Mouse (Mus musculus): ENCODE results near the gene Unc5c. TPM values are rescaled to one million over a fixed set of nuclear protein-coding genes. Genes with fewer than 3 reads are reported as not detected.

The Unc5c gene
- polyA plus RNA-seq (2016; fragmentation: Nextera tagmentation; extraction: Ambion mirVana) = 5.2 and 9.3 TPM in 2 replicates

DNA sequence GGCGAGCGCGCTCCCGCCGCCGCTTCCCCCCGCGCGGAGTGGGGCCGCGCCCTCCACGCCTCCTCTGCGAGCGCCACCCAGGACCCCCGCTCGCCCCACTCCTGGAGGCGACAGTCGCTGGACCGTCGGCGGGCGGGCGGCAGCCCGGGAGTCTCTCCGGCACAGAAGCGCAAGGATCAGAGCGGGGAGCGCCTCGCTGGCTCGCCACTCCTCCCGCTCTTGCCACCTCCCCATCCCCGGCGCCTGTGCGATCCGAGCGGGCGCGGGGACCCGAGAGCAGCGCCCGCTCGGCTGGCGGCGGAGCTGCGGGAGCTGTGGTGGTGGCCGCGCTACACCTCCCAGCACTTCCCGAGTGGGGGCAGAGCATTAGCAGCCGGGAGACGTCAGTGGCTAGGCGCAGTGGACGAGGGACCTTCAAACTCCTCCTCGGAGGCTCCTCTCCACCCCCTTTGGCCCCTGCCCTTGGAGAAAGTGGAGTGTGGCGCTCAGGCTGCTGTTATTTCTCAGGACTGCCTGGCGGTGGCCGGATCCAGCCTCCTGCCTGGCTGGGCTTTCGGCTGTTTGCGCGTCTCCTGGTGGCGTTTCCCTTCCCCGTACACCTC lies at the start of gene Unc5c:
Gene Unc5c (plus strand): TSS at position 113 of the 602 bp plus-strand sequence.
- peaks cover 29% of the 10 kb centered on the region for H3K4me1 ChIP-seq
- under 1% methylated on average over 51 of the region's 61 CpGs for WGBS
- H3K36me3 ChIP-seq = no peaks in the 10 kb centered on the region
- DNase-seq (ENCODE audit: low spot score) = peak; percentile 91
- peak within 1 kb of the TSS; percentile 90 for H3K27ac ChIP-seq
- peaks cover 21% of the 10 kb centered on the region for H3K27me3 ChIP-seq (ENCODE audit: insufficient read depth, poor library complexity, severe bottlenecking)
- peak within 1 kb of the TSS; percentile 78 for H3K4me3 ChIP-seq
- H3K9me3 ChIP-seq = no peaks in the 10 kb centered on the region

DNA sequence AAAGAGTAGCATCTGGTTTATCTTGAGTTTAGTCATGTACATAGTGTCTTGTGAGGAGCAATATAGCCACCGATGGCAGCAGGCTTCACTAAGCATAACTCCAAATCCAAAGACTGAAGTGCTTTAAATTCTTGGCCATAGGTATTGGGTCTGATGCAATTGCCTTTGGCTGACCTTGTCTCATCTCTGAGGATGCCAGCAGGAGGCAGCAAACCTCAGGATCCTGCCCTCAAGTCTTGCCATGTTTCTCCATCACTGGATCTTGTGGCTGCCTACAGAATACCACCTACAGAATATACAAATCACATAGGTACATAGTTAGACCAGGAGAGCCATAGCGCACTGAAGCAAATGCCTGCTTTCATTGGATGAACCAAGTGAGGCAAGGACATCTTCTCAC lies 7.5 kb upstream of the Unc5c start:
- WGBS = 72% methylated on average over 2 of the region's 2 CpGs
- no peaks in the 10 kb centered on the region for H3K36me3 ChIP-seq
- H3K4me3 ChIP-seq = no peak overlapping the region
- no peaks in the 10 kb centered on the region for H3K4me1 ChIP-seq
- peaks cover 6% of the 10 kb centered on the region; the same call in 1 of the 2 replicates for H3K27me3 ChIP-seq (ENCODE audit: insufficient read depth, poor library complexity, severe bottlenecking)
- H3K27ac ChIP-seq = no peak overlapping the region
- DNase-seq (ENCODE audit: low spot score) = no peak
- H3K9me3 ChIP-seq = no peaks in the 10 kb centered on the region

DNA sequence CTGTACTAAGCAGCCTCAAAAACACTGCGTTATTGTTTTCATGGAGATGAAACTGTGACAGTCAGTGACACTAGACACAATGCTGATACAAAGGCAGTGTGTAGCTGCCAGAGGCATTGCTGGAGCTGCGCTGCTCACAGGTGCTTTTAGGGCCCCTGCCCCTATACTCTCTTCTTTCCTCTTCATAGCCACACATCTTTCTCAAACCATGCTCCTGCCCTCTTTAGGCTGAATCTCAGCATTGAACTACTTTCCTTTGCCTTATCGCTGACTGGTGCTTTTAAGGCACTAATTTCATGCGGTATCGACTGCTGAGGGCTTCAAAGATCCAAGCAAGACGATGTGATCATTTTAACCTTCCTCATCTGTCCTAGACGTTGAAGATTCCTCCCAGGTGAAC lies 2.5 kb upstream of the Unc5c start:
- no peak overlapping the region for H3K27ac ChIP-seq
- no peaks in the 10 kb centered on the region for H3K36me3 ChIP-seq
- no peak for DNase-seq (ENCODE audit: low spot score)
- no peak overlapping the region for H3K4me3 ChIP-seq
- WGBS = 66% methylated on average over 7 of the region's 7 CpGs
- H3K27me3 ChIP-seq (ENCODE audit: insufficient read depth, poor library complexity, severe bottlenecking) = peaks cover 19% of the 10 kb centered on the region
- H3K4me1 ChIP-seq = peaks cover 19% of the 10 kb centered on the region
- H3K9me3 ChIP-seq = no peaks in the 10 kb centered on the region

DNA sequence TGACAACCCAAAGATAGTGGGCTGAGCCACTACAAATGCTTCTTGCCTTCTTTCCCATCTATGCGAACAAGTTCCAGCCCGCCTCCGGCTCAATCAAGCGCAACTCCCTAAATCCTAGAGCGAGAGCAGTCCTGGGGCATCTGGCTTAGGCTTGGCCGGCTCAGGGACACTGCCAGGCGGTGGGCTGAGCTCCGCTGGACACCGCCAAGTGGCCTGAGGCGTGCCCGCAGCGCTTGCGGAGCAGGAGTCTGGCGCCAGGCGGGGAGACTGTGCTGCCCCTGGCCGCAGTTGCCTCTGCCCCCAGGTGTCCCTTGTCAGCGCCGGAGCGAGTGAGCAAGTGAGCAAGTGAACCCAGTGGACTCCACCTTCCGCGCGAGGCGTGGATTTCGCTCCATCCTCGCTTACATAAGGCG lies 319 bp upstream of the Unc5c start:
- peaks cover 29% of the 10 kb centered on the region for H3K4me1 ChIP-seq
- peak; percentile 86 for DNase-seq (ENCODE audit: low spot score)

GRCm38 (mm10) chr3:141466061-141466460 lies 1.0 kb downstream of the Unc5c start:
- no peaks in the 10 kb centered on the region for H3K36me3 ChIP-seq
- H3K9me3 ChIP-seq = no peaks in the 10 kb centered on the region
- WGBS = 1% methylated on average over 20 of the region's 20 CpGs
- peaks cover 21% of the 10 kb centered on the region for H3K27me3 ChIP-seq (ENCODE audit: insufficient read depth, poor library complexity, severe bottlenecking)
- peak; percentile 76 for DNase-seq (ENCODE audit: low spot score)
- peak overlapping the region; percentile 90 for H3K27ac ChIP-seq
- H3K4me1 ChIP-seq = peaks cover 29% of the 10 kb centered on the region
- H3K4me3 ChIP-seq = peak overlapping the region; percentile 78

More for the DNA sequence above, 319 bp upstream of the Unc5c start:
- H3K36me3 ChIP-seq = no peaks in the 10 kb centered on the region
- H3K27me3 ChIP-seq (ENCODE audit: insufficient read depth, poor library complexity, severe bottlenecking) = peaks cover 21% of the 10 kb centered on the region
- H3K27ac ChIP-seq = peak overlapping the region; percentile 90
- H3K4me3 ChIP-seq = peak overlapping the region; percentile 78
- no peaks in the 10 kb centered on the region for H3K9me3 ChIP-seq
- WGBS = under 1% methylated on average over 26 of the region's 26 CpGs

- no peaks in the 10 kb centered on the region for H3K9me3 ChIP-seq
- DNase-seq (ENCODE audit: low spot score) = no peak
- H3K4me3 ChIP-seq = peak overlapping the region; percentile 78
- H3K27ac ChIP-seq = peak overlapping the region; percentile 73
- peaks cover 21% of the 10 kb centered on the region for H3K27me3 ChIP-seq (ENCODE audit: insufficient read depth, poor library complexity, severe bottlenecking)
- H3K36me3 ChIP-seq = no peaks in the 10 kb centered on the region
- peaks cover 29% of the 10 kb centered on the region for H3K4me1 ChIP-seq
- WGBS = 15% methylated on average over 3 of the region's 3 CpGs
These were observed 1.8 kb downstream of the Unc5c start for GRCm38 (mm10) chr3:141466727-141467335.

DNA sequence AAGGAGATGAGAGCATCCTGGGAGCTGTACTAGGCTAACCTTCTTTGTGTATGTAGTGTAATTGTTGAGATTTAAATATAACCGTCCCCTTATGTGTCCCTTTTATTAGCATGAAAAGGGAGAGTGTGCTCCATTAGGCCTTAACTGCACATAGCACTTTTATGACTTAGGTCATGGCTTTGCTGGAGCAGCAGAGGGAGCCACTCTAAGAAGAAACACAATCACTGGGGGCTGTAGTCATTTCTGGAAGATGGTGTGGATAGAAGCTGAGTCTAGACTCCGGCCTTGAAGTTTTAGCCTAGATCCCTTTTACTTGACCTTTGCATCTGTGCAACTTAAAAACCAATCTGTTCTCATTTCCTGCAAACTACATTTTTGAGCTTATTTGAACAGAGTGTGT lies 4.3 kb downstream of the Unc5c start:
- Histone ChIP-seq H3K27ac (no peak overlapping the region), H3K9me3 (no peaks in the 10 kb centered on the region), H3K4me1 (peaks cover 29% of the 10 kb centered on the region), H3K36me3 (no peaks in the 10 kb centered on the region), H3K4me3 (no peak overlapping the region), H3K27me3 (ENCODE audit: insufficient read depth, poor library complexity, severe bottlenecking) (0 out of 2 replicates have a peak, but pooled peaks cover 5% of the 10 kb centered on the region)
- no peak for DNase-seq (ENCODE audit: low spot score)
- WGBS = 68% methylated on average over 2 of the region's 2 CpGs

DNA sequence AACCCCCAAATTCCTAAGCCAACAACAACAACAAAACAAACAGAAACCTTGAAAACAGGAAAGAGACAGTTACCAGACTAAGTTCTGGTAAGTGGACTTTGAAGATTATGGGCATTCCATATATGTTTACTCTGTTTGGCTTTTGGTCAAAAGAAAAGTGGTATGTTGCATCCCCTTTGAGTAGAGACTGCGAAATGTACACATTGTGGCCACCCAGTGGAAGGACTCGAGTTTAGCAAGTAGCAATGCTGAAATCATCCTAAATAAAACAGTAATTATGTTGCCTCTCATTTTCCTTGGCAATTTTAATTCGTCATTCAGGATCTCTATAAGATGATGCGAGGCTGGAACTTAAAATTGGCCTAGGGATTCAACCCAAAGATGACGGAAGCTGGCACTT lies 8.2 kb downstream of the Unc5c start:
- DNase-seq (ENCODE audit: low spot score) = no peak

GRCm38 (mm10) chr3:141475389-141475788 lies 10.4 kb downstream of the Unc5c start:
- 84% methylated on average over 5 of the region's 5 CpGs for WGBS

More for the DNA sequence above, 8.2 kb downstream of the Unc5c start:
- Histone ChIP-seq H3K36me3 (no peaks in the 10 kb centered on the region), H3K27me3 (ENCODE audit: insufficient read depth, poor library complexity, severe bottlenecking) (no peaks in the 10 kb centered on the region), H3K4me3 (no peak overlapping the region), H3K4me1 (peaks cover 15% of the 10 kb centered on the region; the same call in 1 of the 2 replicates), H3K9me3 (no peaks in the 10 kb centered on the region), H3K27ac (no peak overlapping the region)
- WGBS = 66% methylated on average over 5 of the region's 5 CpGs

GRCm38 (mm10) chr3:141475919-141476318 lies 10.9 kb downstream of the Unc5c start:
- Histone ChIP-seq H3K4me1 (peaks cover 15% of the 10 kb centered on the region; the same call in 1 of the 2 replicates), H3K4me3 (no peak overlapping the region), H3K36me3 (no peaks in the 10 kb centered on the region), H3K9me3 (no peaks in the 10 kb centered on the region), H3K27ac (0 out of 2 replicates have a peak overlapping the region, but pooled peaks have one; percentile 6), H3K27me3 (ENCODE audit: insufficient read depth, poor library complexity, severe bottlenecking) (no peaks in the 10 kb centered on the region)
- no peak for DNase-seq (ENCODE audit: low spot score)
- WGBS = 50% methylated on average over 6 of the region's 6 CpGs

More at GRCm38 (mm10) chr3:141475389-141475788, 10.4 kb downstream of the Unc5c start:
- no peaks in the 10 kb centered on the region for H3K27me3 ChIP-seq (ENCODE audit: insufficient read depth, poor library complexity, severe bottlenecking)
- H3K36me3 ChIP-seq = no peaks in the 10 kb centered on the region
- H3K27ac ChIP-seq = no peak overlapping the region
- no peak for DNase-seq (ENCODE audit: low spot score)
- no peak overlapping the region for H3K4me3 ChIP-seq
- no peaks in the 10 kb centered on the region for H3K9me3 ChIP-seq
- peaks cover 11% of the 10 kb centered on the region; the same call in 1 of the 2 replicates for H3K4me1 ChIP-seq

GRCm38 (mm10) chr3:141476670-141477069 lies 11.7 kb downstream of the Unc5c start:
- Histone ChIP-seq H3K27me3 (ENCODE audit: insufficient read depth, poor library complexity, severe bottlenecking) (no peaks in the 10 kb centered on the region), H3K9me3 (no peaks in the 10 kb centered on the region), H3K27ac (0 out of 2 replicates have a peak overlapping the region, but pooled peaks have one; percentile 6), H3K36me3 (no peaks in the 10 kb centered on the region), H3K4me3 (no peak overlapping the region), H3K4me1 (peaks cover 15% of the 10 kb centered on the region; the same call in 1 of the 2 replicates)
- no peak for DNase-seq (ENCODE audit: low spot score)
- WGBS = 19% methylated on average over 3 of the region's 3 CpGs

DNA sequence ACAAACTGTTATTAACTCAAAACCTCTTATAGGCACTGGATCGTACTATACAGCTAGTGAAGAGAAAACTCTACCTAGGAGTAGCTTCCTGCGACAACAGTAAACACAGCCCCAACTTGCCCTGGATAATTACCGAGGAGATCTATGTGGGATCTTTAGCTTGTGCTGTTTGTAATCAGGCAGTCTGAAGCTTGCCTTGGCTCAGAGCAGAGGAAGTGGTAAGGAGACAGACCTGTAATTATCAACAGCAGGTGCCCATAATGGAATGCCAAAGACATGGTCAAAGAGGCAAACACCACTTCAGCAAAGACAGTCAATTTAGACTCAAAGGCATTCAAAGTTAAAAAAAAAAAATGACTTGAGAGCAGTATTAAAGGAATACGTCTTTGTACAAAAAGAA lies 17.4 kb downstream of the Unc5c start:
- no peak for DNase-seq (ENCODE audit: low spot score)
- 80% methylated on average over 4 of the region's 4 CpGs for WGBS
- H3K9me3 ChIP-seq = no peaks in the 10 kb centered on the region

More for the DNA sequence above, 17.4 kb downstream of the Unc5c start:
- H3K36me3 ChIP-seq = no peaks in the 10 kb centered on the region
- H3K27me3 ChIP-seq (ENCODE audit: insufficient read depth, poor library complexity, severe bottlenecking) = no peaks in the 10 kb centered on the region
- no peak overlapping the region for H3K27ac ChIP-seq
- peaks cover 7% of the 10 kb centered on the region; the same call in 1 of the 2 replicates for H3K4me1 ChIP-seq
- no peak overlapping the region for H3K4me3 ChIP-seq
